Mouse (Mus musculus) gastrocnemius, adult 18-20 months (tissue): ENCODE results near the gene Psmc3. TPM values are rescaled to one million over a fixed set of nuclear protein-coding genes. Genes with fewer than 3 reads are reported as not detected.

Source experiments
- DNase-seq: peaks from one replicate; pipeline ENCODE4 v3.0.0; 2021; ENCODE audit warnings: low spot score
- total RNA-seq, 2 experiments: library from RNA; stranded (reverse); gene quantifications; 2 replicates each; pipeline ENCODE4 v1.2.3; 2021

Psmc3 gene
- total RNA-seq, 2 experiments from 2014 or later: 249 to 273 TPM

DNA sequence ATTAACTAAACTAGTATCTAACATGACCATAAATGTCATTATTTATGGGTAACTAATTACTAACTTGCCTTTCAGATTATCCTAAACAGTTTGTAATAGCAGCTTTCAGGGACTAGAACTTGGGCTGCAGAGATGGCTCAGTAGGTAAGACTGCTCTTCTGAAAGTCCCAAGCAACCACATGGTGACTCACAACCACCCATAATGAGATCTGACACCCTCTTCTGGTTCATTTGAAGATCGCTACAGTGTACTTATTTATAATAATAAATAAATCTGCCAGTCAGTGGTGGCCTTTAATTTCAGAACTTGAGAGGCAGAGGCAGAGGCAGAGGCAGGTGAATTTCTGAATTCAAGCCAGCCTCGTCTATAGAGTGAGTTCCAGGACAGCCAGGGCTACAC lies 1.1 kb upstream of the Psmc3 start:
- no peak for DNase-seq

DNA sequence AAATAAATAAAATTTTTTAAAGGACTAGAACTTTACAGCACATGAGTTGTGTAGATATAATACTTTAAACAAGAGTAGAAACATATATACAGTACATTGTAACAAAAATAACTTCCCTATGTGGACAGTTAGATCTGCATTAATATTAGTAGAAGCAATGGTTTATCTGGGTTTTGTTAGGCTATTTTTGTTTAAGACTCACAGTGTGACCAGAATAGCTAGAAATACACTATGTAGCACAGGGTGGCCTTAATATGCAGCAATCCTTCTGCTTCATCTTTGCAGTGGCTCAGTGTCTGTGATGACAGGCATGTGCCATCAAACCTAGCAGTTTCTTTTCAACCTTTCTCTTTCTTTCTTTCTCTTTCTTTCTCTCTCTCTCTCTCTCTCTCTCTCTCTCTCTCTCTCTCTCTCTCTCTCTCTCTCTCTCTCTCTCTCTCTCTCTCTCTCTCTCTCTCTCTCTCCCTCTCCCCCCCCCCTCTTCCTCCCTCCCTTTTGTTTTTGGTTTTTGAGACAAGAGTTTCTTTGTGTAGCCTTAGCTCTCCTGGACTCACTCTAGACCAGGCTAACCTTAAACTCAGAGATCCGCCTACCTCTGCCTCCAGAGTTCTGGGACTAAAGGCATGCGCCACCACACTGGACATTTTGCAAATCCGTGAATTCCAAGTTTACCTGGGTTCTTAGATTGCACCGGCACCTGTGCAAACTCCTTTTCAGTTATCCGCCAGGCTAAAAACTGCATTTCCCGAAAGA lies 452 bp upstream of the Psmc3 start:
- no peak for DNase-seq

DNA sequence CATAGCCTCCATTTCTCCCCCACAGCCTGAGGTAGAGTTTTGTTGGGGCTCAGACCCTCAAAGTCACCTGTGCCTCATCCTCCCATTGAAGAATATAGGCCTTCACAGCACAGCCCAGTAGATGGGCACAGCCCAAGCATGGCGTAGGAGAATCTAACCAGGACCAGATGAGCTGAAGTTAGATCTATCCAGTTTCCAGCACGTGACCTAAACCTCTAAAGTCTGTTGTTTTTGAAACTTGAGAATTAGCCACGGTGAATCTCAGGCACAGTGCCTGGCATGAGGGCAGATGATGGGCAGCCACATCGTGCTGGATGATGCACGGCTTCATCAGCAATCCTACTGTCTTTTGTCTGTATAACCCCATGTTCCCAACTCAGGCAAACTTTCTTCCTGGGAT lies 4.6 kb downstream of the Psmc3 start:
- no peak for DNase-seq

DNA sequence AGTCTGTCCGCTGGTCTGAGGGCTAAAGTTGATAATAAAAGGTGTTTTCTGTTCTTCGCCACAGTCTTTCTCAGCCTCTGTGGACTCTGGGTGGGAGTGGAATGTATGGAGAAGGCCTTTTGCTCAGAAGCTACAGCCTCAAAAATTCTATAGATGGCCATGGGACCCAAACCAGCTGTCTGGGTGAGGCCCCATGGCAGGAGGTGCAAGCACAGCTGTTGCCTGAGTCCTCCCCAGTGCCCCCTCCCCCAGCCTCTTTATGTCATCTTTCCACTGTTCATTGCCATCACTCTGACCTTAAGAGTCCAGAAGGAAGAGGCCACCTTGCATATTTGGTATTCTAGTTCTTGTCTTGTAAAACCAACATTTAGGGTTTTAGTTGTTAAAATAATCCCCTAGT lies 5.6 kb downstream of the Psmc3 start:
- DNase-seq: no peak

DNA sequence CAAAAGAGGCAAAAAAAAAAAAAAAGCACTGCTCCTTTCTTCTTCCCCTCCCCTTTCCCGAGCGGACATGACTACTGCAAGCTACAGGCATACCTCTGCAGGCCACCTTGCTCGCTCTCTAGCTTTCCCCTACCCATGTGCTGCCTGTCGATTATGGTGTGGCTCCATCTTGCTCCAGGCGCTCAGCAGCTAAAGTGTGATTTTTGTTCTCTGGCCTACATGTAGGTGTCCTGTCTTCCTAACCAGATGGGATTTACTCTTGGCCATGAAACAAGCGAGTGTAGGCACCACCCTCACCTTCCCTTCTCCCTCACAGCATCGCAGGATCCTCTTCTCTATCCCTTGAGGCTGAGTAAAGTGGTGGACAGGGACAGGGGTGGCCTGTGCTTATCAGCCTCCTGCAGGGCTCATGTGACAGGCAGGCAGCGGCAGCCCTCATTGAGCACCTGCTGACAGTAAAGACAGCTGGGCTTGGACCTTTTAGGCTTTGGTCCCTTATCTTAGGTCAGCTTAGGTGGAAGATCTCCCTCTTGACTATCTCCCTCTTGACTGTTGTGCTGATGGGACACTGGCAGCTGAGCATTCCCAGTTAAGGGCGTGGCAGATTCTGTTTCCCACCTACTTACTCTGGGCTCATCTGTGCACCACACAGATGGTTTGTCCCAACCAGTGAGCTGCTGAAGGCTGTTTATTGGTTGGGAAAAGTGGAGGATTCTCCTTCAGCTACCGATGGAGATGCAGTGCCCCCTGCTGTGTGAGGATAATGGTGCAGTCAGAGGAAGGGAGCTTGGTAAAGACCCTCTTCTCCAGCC lies 6.9 kb downstream of the Psmc3 start:
- DNase-seq: peak; percentile 52

DNA sequence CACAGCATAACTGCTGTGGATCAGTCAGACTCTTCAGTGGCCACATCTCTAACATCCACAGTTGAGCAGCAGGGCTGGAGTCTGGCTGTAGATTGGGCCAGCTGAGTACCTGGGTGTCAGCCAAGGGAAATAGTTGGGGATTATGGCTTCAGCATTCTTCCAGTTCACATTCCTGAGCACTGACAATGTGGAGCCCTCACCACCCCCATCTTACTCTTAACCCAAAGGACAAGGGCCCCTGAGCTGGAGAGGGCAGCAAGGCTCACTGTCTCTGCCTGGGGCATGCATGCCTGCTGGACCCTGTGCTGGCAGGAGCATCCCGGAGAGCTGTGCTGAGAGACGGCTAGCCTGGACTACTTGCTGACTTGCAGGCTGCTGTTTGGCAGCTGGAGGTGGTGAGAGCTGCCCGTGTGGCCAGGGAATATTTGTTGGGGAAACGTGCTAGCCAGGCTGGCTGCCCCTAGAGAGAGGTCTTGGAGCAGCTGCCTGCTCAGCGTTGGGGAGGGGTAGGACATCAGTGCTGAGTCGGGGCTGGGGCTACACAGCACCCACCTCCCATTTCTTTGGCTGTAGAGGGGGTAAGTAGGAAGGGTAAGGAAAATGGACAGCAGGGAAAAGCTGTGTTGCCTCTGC lies 8.2 kb downstream of the Psmc3 start:
- peak; percentile 45 for DNase-seq

DNA sequence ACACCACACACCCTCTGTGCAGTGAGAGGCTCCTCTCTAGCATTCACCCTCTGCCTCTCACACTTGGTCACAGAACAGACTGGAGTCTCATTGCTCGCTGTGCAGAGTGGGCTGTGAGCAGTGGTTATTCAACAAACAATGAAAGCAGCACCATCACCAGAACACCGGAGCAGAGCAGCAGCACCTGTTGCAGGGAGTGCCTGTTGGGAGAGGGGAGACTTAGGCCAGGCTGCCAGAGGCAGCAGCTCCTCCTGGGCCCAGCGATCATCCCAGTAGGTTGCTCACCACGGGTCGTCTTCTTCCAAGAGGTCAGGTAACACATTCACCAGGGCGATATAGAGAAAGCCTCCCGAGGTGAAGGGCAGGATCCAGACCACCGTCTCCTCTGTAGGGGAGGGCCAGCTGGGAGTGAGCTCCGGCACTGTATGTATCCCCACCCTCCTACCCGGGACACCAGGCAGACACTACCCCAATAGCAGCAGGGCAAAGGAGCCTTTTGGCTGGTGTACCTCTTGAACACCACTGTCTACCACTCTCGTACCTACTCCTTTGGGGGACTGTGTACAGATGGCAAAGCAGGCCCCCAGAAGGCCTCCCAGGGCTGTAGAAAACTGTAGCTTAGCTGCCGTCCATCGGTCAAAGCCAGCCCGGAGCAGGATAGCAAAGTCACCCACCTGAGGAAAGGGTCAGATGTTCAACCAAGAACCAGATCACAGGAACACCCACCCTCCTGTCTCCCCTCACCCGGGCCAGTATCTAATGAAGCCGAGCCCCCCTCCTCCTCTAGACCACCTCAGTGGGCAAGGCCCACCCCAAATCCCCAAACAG lies 9.2 kb downstream of the Psmc3 start:
- no peak for DNase-seq

DNA sequence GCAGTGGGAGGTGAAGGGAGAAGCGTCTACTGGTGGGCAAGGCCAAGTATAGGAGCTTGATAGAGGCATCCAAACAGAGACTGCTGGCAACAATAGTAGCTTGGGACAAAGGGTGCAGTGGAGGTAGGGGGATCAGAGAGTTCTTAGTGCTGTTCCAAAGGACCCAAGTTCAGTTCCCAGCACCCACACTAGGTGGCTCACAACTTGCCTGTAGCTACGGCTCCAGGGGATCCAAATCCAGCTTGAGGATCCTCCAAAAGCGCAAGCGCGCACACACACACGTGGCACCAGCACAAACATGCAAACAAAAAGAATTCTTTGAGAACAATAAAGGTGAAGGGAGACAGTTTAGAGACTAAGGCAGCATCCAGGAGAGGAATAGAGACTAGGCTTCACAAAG lies 10.4 kb downstream of the Psmc3 start:
- DNase-seq: no peak

DNA sequence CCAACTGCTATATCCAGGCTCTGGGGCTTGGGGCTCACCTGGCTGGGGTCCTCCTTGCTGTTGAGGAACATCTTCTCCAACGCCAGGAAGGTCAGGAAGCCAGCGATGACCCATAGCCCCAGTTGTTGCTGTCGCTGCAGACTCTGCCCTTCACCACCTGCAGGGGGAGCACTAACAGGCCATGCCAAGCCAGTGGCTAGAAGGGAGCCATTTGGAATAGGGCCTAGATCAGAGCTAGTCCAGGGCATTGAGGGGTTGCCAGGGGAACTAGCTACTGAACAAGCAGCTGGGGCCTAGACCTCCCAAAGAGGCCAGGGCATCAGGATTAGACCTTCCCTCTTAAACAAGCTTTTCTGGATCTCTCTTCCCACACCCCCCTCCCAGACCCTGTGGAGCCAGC lies 11.7 kb downstream of the Psmc3 start:
- DNase-seq: peak; percentile 61

DNA sequence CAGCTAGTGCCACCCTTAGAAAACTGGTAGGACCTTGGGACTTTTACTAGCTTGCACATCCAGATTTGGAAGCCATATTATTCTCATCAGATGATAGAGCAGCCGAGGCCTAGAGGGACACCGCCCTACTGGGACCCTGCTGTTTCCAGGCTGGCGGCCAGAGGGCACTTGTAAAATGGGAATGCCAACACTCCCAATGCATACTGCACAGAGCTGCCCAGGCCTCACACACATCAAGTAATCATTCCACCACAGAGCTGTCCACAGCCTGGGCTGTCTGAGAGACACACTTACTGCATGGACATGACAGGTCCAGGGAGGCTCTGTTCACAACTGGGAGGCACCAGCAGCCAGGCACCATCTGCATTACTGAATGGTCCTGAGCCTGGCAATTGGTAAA lies 12.6 kb downstream of the Psmc3 start:
- no peak for DNase-seq

DNA sequence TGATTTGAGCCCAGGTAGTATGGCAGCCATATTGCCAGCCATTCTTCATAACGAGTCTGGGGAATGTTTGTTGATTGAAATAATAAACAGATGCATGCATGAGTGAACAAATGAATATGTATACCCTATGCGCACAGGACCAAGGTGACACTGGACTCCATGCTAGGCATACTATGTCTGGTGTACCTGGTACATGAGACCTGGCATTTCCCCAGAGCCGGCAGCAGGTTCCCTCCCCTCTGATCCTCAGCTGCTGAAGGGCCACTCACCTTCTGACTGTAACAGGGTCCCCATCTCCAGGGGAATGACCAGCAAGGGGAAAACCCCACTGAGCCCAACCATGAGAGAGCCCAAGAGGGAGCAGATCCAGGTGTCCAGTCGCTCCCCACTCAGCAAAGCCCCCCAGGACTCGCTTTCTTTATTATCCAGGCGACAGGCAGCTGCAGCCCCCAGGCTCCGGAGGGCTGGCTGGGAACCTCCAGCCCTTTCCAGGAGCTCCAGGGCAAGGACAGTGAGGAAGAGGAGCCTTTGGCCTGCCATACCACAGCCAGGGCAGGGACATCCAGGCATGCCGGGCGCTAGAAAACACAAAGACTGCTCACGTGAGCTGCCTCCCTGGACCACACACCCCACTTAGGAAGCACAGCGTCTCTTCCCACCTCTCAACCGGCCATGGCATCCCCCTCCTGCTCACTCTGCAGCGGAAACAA lies 14.5 kb downstream of the Psmc3 start:
- no peak for DNase-seq

DNA sequence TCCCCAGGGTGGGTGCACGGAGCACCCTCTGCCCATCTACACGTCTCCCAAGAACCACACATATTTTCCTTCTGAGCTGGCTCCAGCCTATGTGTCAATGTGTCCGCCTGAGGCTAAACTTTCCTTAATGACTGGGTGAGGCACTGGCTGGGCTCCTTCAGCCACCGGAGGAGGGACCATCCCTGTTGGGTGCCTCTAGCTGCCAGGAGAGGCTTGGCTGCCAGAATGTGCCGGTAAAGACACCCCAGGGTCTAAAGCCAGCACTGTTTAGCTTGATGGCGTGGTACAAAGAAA lies 15.0 kb downstream of the Psmc3 start:
- DNase-seq: no peak

DNA sequence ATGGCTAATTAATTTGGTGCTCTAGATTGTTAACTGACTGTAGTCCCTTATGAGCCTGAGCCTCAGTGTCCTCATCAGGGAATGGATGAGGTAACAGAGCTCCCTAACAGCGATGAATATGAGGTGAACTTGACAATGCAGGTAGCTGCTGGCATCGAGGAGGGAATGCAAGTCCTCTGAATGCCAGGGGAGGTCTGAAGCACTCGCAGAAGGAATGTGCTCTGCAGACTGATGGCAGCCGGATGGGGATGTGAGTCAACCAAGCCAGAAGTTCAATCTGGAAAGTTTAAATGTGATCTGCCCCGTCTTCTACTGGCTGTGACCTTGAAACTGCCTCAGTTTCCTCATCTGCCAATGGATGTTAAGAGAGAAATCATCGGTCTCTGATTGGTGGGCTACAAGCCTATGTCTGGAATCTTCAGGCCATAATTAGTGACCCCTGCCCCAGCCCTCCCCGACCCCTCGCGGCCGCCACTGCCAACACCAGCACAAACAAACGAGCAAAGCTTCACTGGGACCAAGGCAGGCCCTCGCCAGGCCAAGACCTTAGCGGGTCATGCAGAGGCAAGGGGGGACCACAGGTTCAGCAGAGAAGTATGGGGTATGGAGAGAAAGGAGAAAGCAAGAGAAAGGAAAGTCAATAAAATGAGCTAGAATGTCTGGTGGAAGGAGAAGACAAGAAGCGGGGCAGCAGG lies 15.6 kb downstream of the Psmc3 start:
- DNase-seq: no peak

DNA sequence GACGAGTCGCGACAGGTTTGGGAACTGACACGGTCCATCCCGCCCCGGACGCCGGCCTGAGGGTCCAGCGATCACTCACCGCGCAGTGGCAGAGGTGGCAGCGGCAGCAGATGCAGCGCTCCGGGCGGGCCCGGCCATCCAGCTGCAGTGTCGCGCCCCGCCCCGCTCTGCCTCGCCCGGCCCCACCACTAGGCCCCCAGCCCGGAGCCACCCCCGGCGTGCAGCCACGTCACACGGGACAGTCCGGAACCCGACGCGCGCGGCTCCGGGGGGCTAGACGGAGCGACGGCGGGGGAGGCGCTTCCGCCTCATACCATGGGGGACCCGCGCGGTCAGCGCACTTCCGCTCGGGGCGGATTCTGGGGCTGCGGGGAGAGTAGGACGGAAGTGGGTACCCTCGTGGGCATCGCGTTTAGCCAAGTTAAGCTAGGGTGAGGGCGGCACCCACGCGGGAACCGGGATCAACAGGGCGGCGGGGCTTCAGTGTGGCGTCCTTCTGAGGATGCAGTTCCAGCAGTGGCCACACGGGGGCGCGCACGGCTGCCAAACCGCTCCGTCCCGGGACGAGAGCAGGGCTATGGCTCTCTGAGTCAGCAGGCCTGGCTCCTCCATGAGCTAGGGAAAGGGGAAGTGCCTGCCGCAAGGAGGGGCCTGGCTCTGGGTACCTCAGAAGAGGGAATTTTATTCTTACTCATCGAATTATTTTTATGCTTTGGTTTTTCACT lies 16.4 kb downstream of the Psmc3 start, which contains the start of gene Slc39a13:
TSS of gene Slc39a13 (minus strand) at position 342 of the 725 bp plus-strand sequence.
- peak; percentile 97 for DNase-seq

DNA sequence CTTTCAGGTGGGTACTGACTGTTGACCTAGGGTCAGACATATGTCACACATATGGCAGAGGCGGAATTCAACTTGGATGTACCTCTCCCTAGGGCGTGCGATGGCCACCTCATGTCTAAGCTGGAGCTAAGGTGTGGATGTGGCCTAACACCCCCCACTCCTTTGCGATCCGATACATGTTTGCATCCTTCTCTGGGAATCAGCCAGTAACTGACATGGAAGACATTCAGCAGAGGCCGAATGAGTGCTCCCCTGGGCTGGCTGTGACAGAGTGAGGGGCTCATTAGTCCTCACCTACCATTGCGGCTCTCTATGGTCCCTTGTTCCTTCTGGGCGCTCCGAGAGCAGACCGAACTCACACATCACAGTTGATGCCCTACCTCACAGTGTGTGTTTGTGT lies 17.2 kb downstream of the Psmc3 start:
- no peak for DNase-seq

DNA sequence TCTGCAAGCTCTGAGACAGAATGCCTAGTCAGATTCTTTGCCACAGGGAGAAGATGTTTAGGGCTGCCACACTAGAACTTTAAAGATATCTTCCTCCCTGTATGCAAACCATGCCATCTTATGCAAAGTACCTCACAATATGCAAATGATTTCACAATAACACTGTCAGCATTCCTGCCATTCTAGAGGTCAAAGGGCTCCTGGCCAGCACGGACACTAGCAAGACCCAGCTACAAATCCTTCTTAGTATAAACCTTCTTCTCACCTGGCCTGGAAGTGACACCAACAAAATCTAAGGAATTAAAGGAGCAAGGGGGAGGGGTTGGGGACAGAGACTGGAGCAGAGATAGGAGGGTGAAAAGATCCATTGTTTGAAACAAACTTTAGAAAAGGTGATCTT lies 18.3 kb downstream of the Psmc3 start:
- no peak for DNase-seq

DNA sequence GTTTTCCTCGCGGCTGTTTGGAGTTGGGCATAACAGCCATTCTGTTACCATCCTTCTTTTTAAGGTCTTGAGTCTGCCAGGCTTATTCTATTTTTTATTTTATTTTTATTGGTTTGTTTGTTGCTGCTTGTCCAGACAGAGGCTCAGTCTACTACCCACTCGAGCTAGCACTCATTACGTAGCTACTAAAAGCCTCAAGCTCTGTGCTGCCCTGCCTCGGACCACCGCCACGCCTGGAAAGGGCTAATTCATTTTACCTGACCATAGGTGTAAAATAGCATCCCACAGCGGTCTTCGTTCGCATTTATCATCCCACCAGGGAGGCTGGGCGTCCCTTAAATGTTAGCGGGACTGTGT lies 24.1 kb downstream of the Psmc3 start:
- DNase-seq: no peak

DNA sequence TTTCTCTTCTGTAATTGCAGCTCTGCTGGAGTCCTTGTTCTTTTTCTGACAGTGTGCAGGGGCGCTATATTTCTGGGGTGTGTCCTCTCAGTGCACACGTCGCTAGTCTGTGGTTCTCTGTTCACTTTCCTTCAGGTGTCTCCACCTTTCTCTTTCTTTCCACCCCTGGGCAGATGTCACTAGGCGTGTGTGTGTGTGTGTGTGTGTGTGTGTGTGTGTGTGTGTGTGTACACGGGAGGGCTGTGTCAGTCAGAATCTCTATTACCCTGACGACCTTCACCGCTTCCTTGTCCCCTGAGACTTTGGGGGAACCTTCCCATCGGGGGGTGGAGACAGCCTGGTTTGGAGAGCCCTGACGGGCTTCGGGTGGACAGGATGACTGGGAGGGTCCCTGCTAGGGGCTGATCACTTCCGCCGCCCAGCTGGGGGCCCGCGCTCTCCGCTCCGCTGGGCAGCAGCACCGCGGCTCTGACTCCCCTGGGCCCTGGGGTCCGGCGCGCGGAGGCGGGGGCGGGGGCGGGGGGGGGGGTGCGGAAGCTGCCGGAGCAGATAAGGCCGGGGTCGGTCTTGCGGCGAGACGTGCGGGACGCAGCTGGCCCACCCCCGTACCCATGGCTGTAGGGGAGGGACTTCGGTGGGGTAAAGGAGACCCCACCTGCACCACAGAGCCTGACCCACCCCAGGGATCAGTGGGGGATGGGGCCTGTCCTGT lies 24.7 kb downstream of the Psmc3 start:
- DNase-seq: no peak

DNA sequence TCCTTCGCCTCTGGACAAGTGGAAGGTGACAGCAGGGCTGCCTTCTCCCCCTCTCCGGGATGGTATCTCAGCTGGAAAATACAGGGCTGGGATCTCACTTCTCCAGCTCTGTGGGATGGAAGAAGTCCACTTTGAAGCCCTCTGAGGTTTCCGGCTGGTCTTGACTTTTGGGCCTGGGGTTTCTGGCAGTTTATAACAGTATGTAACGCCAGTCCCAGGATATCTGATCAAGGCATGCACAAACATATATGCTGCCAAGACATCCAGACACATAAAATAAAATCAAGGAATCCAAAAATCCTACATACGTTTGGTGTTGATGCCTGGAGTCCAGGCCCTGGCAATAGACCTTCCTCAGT lies 25.2 kb downstream of the Psmc3 start:
- DNase-seq: no peak
